Mouse (Mus musculus) kidney, adult 2 months (tissue): ENCODE measurements around the gene Fbxl3. TPM values are rescaled to one million over a fixed set of nuclear protein-coding genes. Genes with fewer than 3 reads are reported as not detected.

Experiments
- DNase-seq: peaks from one replicate; pipeline ENCODE4 v3.0.0; 2021
- H3K27ac ChIP-seq: fragments of 200-500 bp; 2 replicates; pipeline ENCODE4 v1.5.1; 2012; ENCODE audit warnings: low read depth, low read length, control low read depth, inconsistent platforms; ENCODE audit not compliant: insufficient read depth
- H3K27me3 ChIP-seq: fragments of 200-500 bp; replicated peaks from 2 replicates; pipeline ENCODE4 v1.6.1; 2012; ENCODE audit warnings: mild to moderate bottlenecking, moderate library complexity, low read length, inconsistent platforms; ENCODE audit not compliant: control insufficient read depth, insufficient read depth
- H3K36me3 ChIP-seq: fragments of 200-500 bp; 2 replicates; pipeline ENCODE4 v1.6.1; 2012; ENCODE audit warnings: mild to moderate bottlenecking, moderate library complexity, low read length, inconsistent platforms; ENCODE audit not compliant: control insufficient read depth, insufficient read depth
- H3K4me1 ChIP-seq: fragments of 200-500 bp; 2 replicates; pipeline ENCODE4 v1.6.1; 2011; ENCODE audit warnings: low read length; ENCODE audit not compliant: control insufficient read depth, insufficient read depth
- H3K4me3 ChIP-seq: fragments of 200-500 bp; 2 replicates; pipeline ENCODE4 v1.5.1; 2011; ENCODE audit warnings: mild to moderate bottlenecking, low read depth, low read length, control low read depth; ENCODE audit not compliant: insufficient read depth
- CTCF ChIP-seq: fragments of 200-500 bp; conservative IDR thresholded peaks from 2 replicates; pipeline ENCODE4 v1.5.1; 2011; ENCODE audit warnings: low read depth, mild to moderate bottlenecking, control low read depth, low read length, moderate library complexity, mixed read lengths; ENCODE audit not compliant: insufficient read depth, insufficient read length
- POLR2A ChIP-seq: fragments of 200-500 bp; IDR thresholded peaks from one replicate; pipeline ENCODE4 v1.6.1; 2011; ENCODE audit warnings: low read depth, low read length, control low read depth
- WGBS: fragments of 180-500 bp; shearing (Covaris S2); methylation state at CpG from one replicate; pipeline ENCODE4 v1.1.7; 2018; 5-methylcytosine and 5-hydroxymethylcytosine counted together
- polyA plus RNA-seq: library from polyadenylated mRNA; depleted of rRNA; stranded (reverse); fragments of >200 nt; gene quantifications from 2 replicates; pipeline ENCODE4 v1.2.3, GENCODE M21; 2012; rRNA removed

The Fbxl3 gene
- polyA plus RNA-seq, 1 experiment, result 83.0 TPM

DNA sequence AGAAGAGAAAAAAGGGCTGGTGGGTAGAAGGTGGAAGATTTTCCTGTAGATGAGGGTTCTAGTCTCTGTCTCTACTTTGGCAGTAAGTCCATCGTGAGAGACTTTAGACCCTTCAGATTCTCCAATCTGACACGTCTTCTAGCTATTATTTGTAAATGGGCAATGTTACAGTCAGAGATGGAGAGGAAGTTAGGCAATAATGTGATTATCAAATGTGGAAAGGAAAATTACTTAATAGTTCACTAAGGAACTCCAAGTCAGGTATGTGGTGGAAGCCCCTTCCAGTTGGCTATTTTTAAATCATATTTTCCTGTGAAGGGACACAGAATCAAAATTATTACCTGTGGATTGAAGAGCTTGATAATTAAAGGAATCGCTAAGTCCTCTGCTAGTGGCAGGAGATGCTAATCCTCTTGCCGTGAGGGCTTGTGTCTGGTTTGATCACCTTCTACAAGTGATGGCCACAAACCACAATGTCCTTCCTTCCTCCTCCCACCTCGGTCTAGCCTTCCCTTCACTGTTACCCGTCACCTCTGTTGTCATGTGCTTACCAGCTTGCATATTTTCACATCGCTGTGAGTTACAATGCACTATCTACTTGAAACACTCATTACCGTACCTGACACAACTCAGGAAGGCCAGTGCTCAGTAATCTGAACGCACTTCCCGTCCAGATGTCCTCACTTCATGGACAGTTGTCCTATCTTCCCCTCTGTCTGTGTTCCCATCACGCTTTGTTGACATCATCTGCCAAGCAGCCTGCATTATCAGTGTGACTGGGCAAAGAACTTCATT lies 50.9 kb downstream of the Fbxl3 start:
- Histone ChIP-seq H3K4me1 (no peaks in the 10 kb centered on the region), H3K36me3 (no peaks in the 10 kb centered on the region), H3K27ac (no peak overlapping the region), H3K4me3 (no peak overlapping the region), H3K27me3 (no peaks in the 10 kb centered on the region)
- TF ChIP-seq CTCF (no peak), POLR2A (no peak)
- DNase-seq, result no peak
- 80% methylated on average over 11 of the region's 11 CpGs for WGBS

DNA sequence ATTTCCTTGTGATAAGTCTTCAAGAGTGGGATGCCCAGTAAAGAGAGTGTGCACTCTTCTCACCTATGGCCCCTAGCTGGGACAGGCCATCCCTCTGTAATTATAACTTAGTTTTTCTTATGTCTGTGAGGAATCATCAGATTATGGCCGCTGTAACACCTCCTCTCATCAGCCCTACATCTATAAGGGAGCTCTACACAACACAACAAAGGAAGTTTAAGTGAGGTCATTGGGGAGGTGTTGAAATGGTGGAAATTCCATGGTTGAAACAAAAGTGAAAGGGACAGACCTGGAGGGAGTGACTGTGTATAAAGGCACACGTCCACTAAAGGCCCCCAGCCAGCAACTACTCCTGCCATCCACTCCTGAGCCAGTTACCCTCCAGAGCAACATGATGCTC lies 52.7 kb downstream of the Fbxl3 start, which contains the start of gene Acod1:
Gene Acod1, plus strand, starts transcription at position 301 of the 400 bp plus-strand sequence.
- no peaks in the 10 kb centered on the region for H3K36me3 ChIP-seq

DNA sequence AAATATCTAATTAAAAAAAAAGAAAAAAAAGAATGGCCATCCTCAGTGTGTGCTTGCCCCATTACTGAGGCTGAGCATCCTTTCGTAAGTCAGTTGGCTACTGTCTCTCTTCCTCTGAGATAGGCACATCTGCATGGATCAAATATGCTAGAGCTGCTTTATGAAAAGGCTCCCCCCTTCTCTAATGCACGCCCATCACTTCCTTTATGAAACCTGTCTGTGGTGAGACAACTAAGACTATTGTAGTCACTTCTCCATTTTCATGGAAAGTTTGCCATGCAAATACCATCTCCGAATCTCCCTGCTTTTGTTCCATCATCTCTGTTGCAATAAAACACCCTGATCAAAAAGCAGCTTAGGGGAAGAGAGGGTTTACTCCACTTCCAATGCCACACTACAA lies 62.4 kb downstream of the Fbxl3 start:
- TF ChIP-seq POLR2A, result no peak
- TF ChIP-seq CTCF, result no peak
- WGBS, result 83% methylated on average over 3 of the region's 3 CpGs

More for the DNA sequence above, 52.7 kb downstream of the Fbxl3 start, which contains the start of gene Acod1:
- H3K4me1 ChIP-seq, result no peaks in the 10 kb centered on the region
- no peak within 1 kb of the TSS for H3K4me3 ChIP-seq
- WGBS, result 84% methylated on average over 2 of the region's 2 CpGs
- no peak for TF ChIP-seq CTCF
- no peak for TF ChIP-seq POLR2A
- H3K27me3 ChIP-seq, result no peaks in the 10 kb centered on the region
- H3K27ac ChIP-seq, result no peak within 1 kb of the TSS
- no peak for DNase-seq

DNA sequence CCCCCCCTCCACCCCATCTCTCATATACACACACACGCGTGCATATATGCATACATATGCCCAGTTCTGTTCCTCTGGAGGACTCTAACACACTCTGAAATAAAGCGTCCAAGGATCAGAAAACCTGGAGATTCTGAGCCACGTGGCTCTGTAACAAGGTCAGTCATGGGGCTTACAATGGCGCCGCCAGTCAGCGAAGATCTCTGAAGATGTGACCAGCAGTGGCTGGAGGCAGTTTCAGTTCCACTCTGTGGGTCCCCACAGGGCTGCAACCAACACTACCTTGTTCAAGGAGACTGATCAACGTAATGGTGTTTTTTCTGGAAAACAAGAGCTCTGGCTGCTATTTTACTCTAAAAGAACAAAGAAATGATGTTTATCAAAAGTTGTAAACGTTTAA lies 65.3 kb downstream of the Fbxl3 start:
- H3K27me3 ChIP-seq, result no peaks in the 10 kb centered on the region
- DNase-seq, result no peak
- H3K36me3 ChIP-seq, result no peaks in the 10 kb centered on the region
- no peak overlapping the region for H3K4me3 ChIP-seq
- TF ChIP-seq CTCF (no peak), POLR2A (no peak)
- no peaks in the 10 kb centered on the region for H3K4me1 ChIP-seq
- WGBS, result 85% methylated on average over 9 of the region's 9 CpGs
- no peak overlapping the region for H3K27ac ChIP-seq

More for the DNA sequence above, 62.4 kb downstream of the Fbxl3 start:
- no peak overlapping the region for H3K4me3 ChIP-seq
- no peak overlapping the region for H3K27ac ChIP-seq
- DNase-seq, result peak; percentile 10
- H3K36me3 ChIP-seq, result no peaks in the 10 kb centered on the region
- H3K27me3 ChIP-seq, result no peaks in the 10 kb centered on the region
- H3K4me1 ChIP-seq, result no peaks in the 10 kb centered on the region

DNA sequence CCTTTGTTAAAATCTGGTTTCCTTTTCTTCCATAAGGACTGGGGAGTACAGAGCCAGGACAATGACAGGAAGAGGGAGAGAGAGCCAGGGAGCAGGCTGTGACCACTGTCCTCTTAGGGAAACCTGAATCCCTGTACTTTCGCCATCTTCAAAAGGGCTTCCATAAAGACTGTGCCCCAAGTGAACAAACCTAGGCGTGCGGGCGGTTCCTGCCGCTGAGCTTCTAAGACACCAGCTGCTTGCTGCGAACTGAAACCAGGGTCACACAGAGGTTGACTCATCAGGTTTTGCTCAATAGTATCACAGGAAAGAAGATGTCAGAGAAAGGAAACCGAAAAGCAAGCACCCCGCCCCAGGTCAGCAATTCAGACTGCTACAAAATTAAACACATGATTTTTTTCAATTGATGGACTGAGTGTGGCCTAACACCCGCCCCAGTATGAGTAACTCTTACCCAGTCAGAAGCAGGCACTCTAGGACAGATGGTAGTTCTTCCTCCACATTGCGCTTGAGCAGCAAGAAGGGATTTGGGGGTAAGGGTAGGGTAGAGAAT lies 66.0 kb downstream of the Fbxl3 start:
- Histone ChIP-seq H3K27me3 (no peaks in the 10 kb centered on the region), H3K27ac (peak overlapping the region; percentile 84), H3K4me3 (0 out of 2 replicates have a peak overlapping the region, but pooled peaks have one; percentile 5), H3K36me3 (no peaks in the 10 kb centered on the region), H3K4me1 (no peaks in the 10 kb centered on the region)
- TF ChIP-seq POLR2A, result no peak
- TF ChIP-seq CTCF, result no peak
- WGBS, result 37% methylated on average over 10 of the region's 10 CpGs
- peak; percentile 44 for DNase-seq

Other genes starting within 250 kb of the Fbxl3 start
- 16.7 and 17.8 TPM in 2 replicates for gene Kctd12, start 116.9 kb downstream of the Fbxl3 start, polyA plus RNA-seq
- 0.04 TPM in 1 of 2 replicates, not detected in the other for gene Acod1, start 52.6 kb downstream of the Fbxl3 start, polyA plus RNA-seq
- gene Cln5, start 29.4 kb downstream of the Fbxl3 start, polyA plus RNA-seq, result 24.9 and 26.5 TPM in 2 replicates
- 15.3 and 17.8 TPM in 2 replicates for gene Mycbp2, start 247.2 kb upstream of the Fbxl3 start, polyA plus RNA-seq